Mouse (Mus musculus): ENCODE results near the gene Ablim2.

DNA sequence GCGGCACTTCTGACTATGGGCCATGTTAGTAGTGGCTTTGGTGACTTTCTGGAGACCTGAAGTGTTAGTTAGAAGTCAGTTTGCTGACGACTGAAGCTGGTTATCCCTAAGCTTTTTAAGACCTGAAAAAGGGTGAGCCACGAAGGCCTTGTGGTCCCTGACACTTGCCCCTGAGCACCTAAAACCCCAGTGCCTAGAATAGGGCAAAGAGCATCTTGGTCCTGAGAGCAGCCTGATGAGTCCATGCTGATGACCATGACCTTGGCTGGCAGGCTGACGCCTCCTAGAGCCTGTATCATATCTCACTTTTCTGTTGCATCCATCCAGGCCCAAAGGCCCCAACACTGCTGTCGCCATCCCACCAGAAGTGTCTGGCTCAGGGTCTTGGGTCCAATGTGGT is 12.3 kb upstream of the Ablim2 start:
- no peak for TF ChIP-seq CTCF (IDR thresholded peaks at IDR 0.05; ENCODE audit: low read depth)
- no peak for TF ChIP-seq EP300 (IDR thresholded peaks at IDR 0.05; ENCODE audit: low read depth)
